Mouse (Mus musculus): ENCODE measurements around the gene Olfr1148.

DNA sequence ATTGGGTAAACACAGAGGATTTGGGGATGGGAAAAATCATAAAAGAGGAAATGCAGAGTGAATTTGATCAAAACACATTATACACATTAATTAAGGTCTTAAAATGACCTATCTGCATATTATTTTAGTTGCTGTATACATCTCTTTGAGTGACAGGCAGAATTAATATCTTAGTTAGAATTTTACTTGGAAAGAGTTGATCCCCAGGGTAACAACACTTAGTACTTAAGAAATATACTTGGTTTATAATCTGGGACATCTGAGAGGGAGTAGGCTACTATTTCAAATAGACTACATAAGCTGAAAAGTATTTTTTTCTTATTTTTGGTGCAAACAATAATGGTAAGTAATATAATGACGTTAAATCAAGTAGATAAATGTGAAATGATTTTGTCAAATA lies 13.4 kb downstream of the Olfr1148 start, which contains the start of gene Olfr1150-ps1:
- no peak for TF ChIP-seq POLR2A (IDR thresholded peaks at IDR 0.05; ENCODE audit: insufficient read depth, low read depth, low read length)
- TF ChIP-seq CTCF (IDR thresholded peaks at IDR 0.05; ENCODE audit: insufficient read depth, low read depth, low read length), result no peak

All from olfactory bulb, adult 2 months (tissue).